Mouse (Mus musculus) lung, embryonic 16.5 days (tissue): ENCODE measurements around the gene Aqp3. TPM values are rescaled to one million over a fixed set of nuclear protein-coding genes. Genes with fewer than 3 reads are reported as not detected.

Experiments
- ATAC-seq: fragments of 200-750 bp; cut with Nextera tagmentation; 2 replicates; pipeline ENCODE4 v1.8.0; 2017; ENCODE audit warnings: low read depth, mild to moderate bottlenecking, moderate library complexity
- H3K27ac ChIP-seq: fragments of 300-500 bp; sonication (generic); 2 replicates; pipeline ENCODE4 v1.5.1; 2014; ENCODE audit warnings: mild to moderate bottlenecking, control low read depth, low read length
- H3K27me3 ChIP-seq: fragments of 300-500 bp; sonication (generic); 2 replicates; pipeline ENCODE4 v1.6.1; 2014; ENCODE audit warnings: low read depth, low read length, mixed read lengths; ENCODE audit not compliant: control insufficient read depth, insufficient read depth
- H3K36me3 ChIP-seq: fragments of 300-500 bp; sonication (generic); 2 replicates; pipeline ENCODE4 v1.6.1; 2014; ENCODE audit warnings: low read length; ENCODE audit not compliant: control insufficient read depth, insufficient read depth
- H3K4me1 ChIP-seq: fragments of 300-500 bp; sonication (generic); replicated peaks from 2 replicates; pipeline ENCODE4 v1.6.1; 2014; ENCODE audit warnings: low read length, mixed read lengths; ENCODE audit not compliant: control insufficient read depth, insufficient read depth
- H3K4me2 ChIP-seq: fragments of 300-500 bp; sonication (generic); 2 replicates; pipeline ENCODE4 v1.6.1; 2014; ENCODE audit warnings: low read depth, low read length, control low read depth
- H3K4me3 ChIP-seq: fragments of 300-500 bp; sonication (generic); 2 replicates; pipeline ENCODE4 v1.5.1; 2014; ENCODE audit warnings: mild to moderate bottlenecking, low read length, control low read depth
- H3K9ac ChIP-seq: fragments of 300-500 bp; sonication (generic); 2 replicates; pipeline ENCODE4 v1.6.1; 2014; ENCODE audit warnings: low read length, control low read depth
- H3K9me3 ChIP-seq: fragments of 300-500 bp; sonication (generic); 2 replicates; pipeline ENCODE4 v1.6.1; 2016; ENCODE audit warnings: low read length; ENCODE audit not compliant: control insufficient read depth
- WGBS: fragments of 180-500 bp; shearing (Covaris S2); extraction: QIAGEN DNeasy Blood & Tissue Kit; methylation state at CpG from one replicate; pipeline ENCODE4 v1.1.7; 2014; 5-methylcytosine and 5-hydroxymethylcytosine counted together
- polyA plus RNA-seq: library from polyadenylated mRNA; unstranded; fragments of >200 nt; fragmentation: Nextera tagmentation; extraction: Ambion mirVana; gene quantifications from 2 replicates; pipeline ENCODE4 v1.2.1, GENCODE M21; 2015

Gene Aqp3
- polyA plus RNA-seq, 1 experiment from 2014 or later: 1.5 TPM

DNA sequence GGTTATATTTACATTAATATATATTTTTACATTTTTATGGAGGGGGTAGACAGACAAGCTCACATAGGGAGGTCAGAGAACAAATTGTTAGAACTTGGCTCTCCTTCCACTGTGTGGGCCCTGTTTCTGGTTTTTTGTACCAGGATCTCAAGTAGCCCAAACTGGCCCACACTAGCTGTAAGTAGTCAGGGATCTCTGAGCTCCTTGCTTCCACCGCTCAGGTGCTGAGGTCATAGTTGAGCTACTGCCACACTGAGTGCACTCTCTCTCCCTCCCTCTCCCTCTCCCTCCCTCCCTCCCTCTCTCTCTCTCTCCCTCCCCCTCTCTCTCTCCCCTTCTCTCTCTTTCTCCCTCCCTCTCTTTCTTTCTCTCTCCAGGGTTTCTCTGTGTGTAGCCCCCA lies 41.7 kb downstream of the Aqp3 start:
- Histone ChIP-seq H3K4me1 (peaks cover 7% of the 10 kb centered on the region; the same call in 1 of the 2 replicates), H3K27me3 (no peaks in the 10 kb centered on the region), H3K4me3 (no peak overlapping the region), H3K4me2 (no peak overlapping the region), H3K27ac (no peak overlapping the region), H3K9me3 (no peaks in the 10 kb centered on the region), H3K9ac (no peak overlapping the region), H3K36me3 (no peaks in the 10 kb centered on the region)
- 50% methylated on average over 1 of the region's 1 CpGs for WGBS
- no peak for ATAC-seq

DNA sequence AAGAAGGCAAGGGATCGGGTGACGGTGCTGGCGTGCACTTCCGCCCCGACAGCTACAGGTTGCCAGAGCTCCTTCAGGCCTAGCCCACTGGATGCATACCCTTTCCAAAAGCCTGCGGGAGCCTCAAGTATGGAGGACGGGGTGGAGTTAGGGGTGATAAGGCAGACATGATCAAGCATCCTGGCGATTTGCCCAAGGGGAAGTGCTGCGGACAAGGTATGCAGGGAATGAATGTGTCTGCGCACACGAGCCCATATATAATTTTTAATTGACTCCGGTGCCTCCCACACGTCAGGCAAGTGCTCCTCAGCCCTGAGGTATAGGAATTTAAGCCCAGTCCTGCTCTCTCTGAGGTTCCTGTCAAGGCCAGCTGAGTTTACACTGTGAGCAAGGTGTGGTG lies 42.9 kb downstream of the Aqp3 start:
- WGBS: 17% methylated on average over 13 of the region's 13 CpGs

DNA sequence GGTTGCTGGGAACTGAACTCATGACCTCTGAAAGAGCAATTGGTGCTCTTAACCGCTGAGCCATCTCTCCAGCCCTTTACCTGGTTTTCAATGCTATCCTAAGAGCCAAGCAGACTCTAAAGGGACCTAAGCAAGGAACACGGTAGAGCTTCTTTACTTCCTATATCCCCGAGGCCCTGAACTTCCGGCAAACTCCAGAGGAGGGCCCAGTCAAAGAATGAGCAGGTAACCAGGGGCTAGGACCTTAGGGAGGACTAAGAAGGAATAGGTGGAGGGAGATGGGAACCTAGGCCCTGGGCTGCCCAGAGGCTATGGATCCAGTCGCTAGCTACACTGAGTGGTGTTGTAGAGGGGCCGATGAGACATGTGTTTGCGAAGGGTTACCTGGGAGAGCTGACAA lies 46.2 kb downstream of the Aqp3 start:
- WGBS: 80% methylated on average over 7 of the region's 7 CpGs
- H3K36me3 ChIP-seq: no peaks in the 10 kb centered on the region
- no peak overlapping the region for H3K4me2 ChIP-seq
- ATAC-seq: no peak
- no peak overlapping the region for H3K27ac ChIP-seq
- H3K9ac ChIP-seq: no peak overlapping the region
- peaks cover 7% of the 10 kb centered on the region; the same call in 1 of the 2 replicates for H3K4me1 ChIP-seq
- no peaks in the 10 kb centered on the region for H3K9me3 ChIP-seq
- no peaks in the 10 kb centered on the region for H3K27me3 ChIP-seq
- H3K4me3 ChIP-seq: no peak overlapping the region

More for the DNA sequence above, 42.9 kb downstream of the Aqp3 start:
- peak overlapping the region; percentile 72 for H3K27ac ChIP-seq
- H3K4me2 ChIP-seq: peak overlapping the region; percentile 51
- H3K4me3 ChIP-seq: peak overlapping the region; percentile 30
- H3K9ac ChIP-seq: peak overlapping the region; percentile 49
- peak; percentile 78 for ATAC-seq
- H3K4me1 ChIP-seq: peaks cover 7% of the 10 kb centered on the region; the same call in 1 of the 2 replicates
- H3K27me3 ChIP-seq: no peaks in the 10 kb centered on the region
- no peaks in the 10 kb centered on the region for H3K9me3 ChIP-seq
- H3K36me3 ChIP-seq: no peaks in the 10 kb centered on the region

DNA sequence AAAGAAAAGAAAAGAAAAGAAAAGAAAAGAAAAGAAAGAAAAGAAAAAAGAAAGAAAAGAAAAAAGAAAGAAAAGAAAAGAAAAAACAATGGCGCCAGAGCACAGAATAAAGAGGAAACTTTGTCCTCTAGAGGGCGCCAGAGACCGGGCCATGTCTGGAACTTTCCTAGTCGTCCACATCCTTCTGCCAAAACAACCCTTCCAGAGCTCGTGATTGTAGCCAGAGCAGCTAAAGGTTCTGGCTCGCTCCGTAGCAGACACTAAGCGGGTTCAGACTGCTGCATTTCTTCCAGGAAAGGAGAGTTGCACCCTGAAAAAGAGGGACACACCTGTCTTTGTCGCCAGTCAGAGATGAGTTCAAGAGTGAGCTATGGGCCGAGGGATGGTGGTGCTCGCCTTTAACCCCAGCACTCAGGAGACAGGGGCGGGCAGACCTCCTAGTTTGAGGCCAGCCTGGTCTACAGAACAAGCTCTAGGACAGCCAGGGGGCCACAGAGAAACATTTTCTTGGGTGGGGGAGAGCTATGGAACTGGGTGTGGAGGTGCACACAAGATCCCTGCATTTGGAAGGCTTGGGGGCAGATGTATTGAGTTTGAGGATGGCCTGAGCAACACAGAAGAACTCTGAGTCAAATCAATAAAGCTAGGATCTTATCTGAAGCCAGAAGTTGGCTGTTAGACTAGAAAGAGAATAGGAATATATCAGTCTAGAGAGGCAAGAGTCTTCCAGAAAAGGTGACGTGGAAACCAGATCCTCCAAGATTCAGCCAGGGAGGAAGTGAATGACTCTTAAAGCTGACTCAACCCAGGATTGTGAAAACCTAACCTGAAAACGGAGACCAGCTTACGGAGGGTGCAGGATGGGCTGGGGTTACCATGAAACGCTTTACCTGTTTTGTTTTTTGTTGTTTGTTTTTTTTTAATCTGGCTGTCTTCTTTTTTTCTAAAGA lies 47.0 kb downstream of the Aqp3 start:
- peak overlapping the region; percentile 51 for H3K4me2 ChIP-seq
- no peak overlapping the region for H3K27ac ChIP-seq
- no peak overlapping the region for H3K4me3 ChIP-seq
- H3K9me3 ChIP-seq: no peaks in the 10 kb centered on the region
- no peaks in the 10 kb centered on the region for H3K27me3 ChIP-seq
- peak overlapping the region; percentile 51 for H3K9ac ChIP-seq
- H3K4me1 ChIP-seq: peaks cover 7% of the 10 kb centered on the region; the same call in 1 of the 2 replicates
- H3K36me3 ChIP-seq: no peaks in the 10 kb centered on the region
- peak; percentile 72 for ATAC-seq
- WGBS: 32% methylated on average over 16 of the region's 16 CpGs

DNA sequence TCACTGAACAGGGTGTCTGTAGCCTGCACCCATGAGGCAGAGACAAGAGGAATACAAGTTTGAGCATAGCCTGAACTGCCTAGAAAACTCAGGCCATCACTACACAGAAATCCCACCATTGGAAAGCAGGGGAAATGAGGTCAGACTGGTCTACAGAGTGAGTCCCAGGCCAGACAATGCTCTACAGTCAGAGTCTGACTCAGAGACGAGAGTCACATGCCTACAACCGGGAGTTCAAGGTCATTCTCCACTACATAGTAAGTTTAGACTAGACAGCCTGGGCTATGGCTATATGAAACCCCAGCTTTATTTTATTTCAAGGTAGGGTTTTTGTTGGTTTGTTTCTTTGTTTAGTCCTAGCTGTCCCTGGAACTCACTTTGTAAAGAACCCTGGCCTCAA lies 49.1 kb downstream of the Aqp3 start:
- no peak overlapping the region for H3K4me2 ChIP-seq
- WGBS: 60% methylated on average over 2 of the region's 2 CpGs
- no peaks in the 10 kb centered on the region for H3K27me3 ChIP-seq
- H3K9ac ChIP-seq: no peak overlapping the region
- H3K27ac ChIP-seq: no peak overlapping the region
- H3K4me1 ChIP-seq: no peaks in the 10 kb centered on the region
- no peak overlapping the region for H3K4me3 ChIP-seq
- no peaks in the 10 kb centered on the region for H3K9me3 ChIP-seq
- H3K36me3 ChIP-seq: no peaks in the 10 kb centered on the region
- ATAC-seq: no peak

DNA sequence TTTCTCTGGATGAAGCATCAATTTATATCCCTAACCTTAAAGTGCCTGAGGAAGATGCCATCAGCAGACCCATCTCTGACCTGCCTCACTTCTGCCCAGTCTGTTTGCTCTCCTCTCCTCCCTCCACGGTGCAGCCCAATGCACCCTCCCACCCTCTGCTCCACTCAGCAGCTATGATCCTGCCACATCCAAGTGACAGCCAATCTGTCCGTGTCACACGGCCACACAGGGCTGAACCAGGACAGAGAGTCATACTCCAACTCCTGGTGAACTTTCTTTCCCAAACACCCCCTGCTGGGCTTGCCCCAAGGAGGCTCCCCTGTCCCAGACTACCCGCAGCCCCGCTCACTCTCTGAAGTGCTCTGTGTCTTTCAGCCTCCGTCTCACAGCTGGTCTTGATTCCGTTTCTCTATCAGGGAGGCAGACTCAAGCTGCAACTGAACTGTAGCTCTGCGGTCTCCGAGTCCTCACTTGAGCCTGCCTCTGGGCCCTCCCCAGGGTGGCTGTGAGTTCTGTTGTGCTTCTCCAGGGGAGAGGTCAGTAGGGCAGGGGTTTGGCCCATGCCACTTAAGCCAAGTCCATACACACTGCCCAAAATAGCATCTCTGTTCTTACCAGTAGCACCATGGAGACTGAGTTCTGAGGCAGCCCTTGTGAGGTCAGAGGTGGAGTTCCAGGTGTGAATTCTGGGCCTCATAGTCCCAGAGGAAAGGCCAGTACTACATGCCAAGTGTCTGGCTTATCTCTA lies 50.3 kb downstream of the Aqp3 start, which contains the start of gene Aqp7:
Aqp7 (minus strand) TSS at position 616 of the 748 bp plus-strand sequence.
- Histone ChIP-seq H3K27ac (no peak within 1 kb of the TSS), H3K27me3 (no peaks in the 10 kb centered on the region), H3K9ac (no peak within 1 kb of the TSS), H3K9me3 (no peaks in the 10 kb centered on the region), H3K4me3 (no peak within 1 kb of the TSS), H3K4me2 (no peak within 1 kb of the TSS), H3K36me3 (no peaks in the 10 kb centered on the region), H3K4me1 (no peaks in the 10 kb centered on the region)
- 25% methylated on average over 9 of the region's 9 CpGs for WGBS
- ATAC-seq: no peak

DNA sequence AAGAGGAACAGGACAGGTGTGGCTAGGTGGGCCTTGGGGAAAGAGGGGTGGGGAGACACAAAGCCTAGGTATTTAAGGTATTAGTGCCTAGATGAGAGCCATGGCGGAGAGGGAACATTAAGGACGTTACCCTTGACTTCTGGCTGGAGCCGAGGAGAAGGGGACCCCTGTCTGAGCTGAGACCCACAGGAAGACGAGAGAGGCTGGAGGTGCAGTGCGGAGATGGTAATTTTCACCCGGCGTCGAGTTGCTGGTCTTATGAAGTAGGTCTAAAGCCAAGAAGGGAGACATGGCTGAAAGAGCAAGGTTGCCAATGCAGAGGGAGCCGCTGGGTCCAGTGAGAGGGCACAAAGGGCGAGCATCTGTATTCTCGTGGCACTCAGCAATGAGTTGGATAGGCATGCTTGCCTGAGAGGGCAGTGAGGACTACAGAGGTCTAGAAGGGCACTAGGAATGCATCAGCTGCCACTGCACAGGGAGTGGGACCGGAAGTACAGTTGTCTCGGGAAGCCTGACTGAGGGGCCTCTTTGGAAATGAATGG lies 51.7 kb downstream of the Aqp3 start:
- ATAC-seq: no peak

DNA sequence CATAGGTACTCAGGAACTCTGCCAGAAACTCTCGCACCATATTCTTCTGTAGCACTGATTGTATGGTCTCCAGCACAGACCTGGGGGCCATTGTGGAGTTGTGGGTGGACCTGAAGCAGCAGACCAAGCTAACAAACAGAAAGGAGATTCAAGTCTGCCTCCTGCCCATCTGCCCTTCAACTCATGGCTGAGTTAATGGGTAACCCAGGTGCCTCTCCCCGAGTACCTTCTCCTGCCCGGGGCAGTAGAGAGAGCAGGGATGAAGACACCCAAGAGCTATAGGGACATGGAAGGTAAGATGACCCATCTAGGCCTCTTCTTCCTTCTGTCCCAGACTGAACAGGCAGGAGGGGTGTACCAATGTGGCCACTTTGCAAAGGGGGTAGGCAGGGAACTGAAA lies 52.7 kb downstream of the Aqp3 start:
- H3K9ac ChIP-seq: no peak overlapping the region
- no peak overlapping the region for H3K27ac ChIP-seq
- H3K9me3 ChIP-seq: no peaks in the 10 kb centered on the region
- no peak for ATAC-seq
- WGBS: 52% methylated on average over 3 of the region's 3 CpGs
- no peaks in the 10 kb centered on the region for H3K27me3 ChIP-seq
- H3K4me1 ChIP-seq: no peaks in the 10 kb centered on the region; the same call in 1 of the 2 replicates
- H3K4me3 ChIP-seq: no peak overlapping the region
- no peaks in the 10 kb centered on the region for H3K36me3 ChIP-seq
- H3K4me2 ChIP-seq: no peak overlapping the region

More for the DNA sequence above, 51.7 kb downstream of the Aqp3 start:
- Histone ChIP-seq H3K9ac (no peak overlapping the region), H3K9me3 (no peaks in the 10 kb centered on the region), H3K4me3 (no peak overlapping the region), H3K27me3 (no peaks in the 10 kb centered on the region), H3K36me3 (no peaks in the 10 kb centered on the region), H3K4me2 (no peak overlapping the region), H3K27ac (no peak overlapping the region), H3K4me1 (no peaks in the 10 kb centered on the region; the same call in 1 of the 2 replicates)
- WGBS: 64% methylated on average over 13 of the region's 13 CpGs

DNA sequence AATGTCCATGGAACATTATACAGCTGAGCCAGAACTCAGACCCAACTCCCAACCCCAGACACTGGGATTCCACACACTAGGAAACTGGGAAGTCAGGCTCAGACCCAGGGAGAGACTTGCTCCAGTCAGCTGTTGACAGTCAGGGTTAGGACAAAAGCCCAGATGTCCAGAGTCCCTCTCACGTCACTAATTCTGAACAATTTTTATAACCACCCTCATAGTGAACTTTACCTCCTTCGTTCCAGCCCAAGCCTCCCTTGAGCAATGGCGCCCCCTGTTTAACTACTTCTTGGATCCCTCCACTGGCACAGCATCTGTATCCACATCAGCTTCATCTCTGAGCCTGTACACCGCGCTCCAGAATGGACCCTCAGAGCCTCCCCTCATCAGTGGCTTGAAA lies 54.0 kb downstream of the Aqp3 start:
- 78% methylated on average over 5 of the region's 5 CpGs for WGBS
- H3K27me3 ChIP-seq: no peaks in the 10 kb centered on the region
- H3K27ac ChIP-seq: no peak overlapping the region
- no peaks in the 10 kb centered on the region for H3K9me3 ChIP-seq
- H3K4me3 ChIP-seq: no peak overlapping the region
- H3K4me1 ChIP-seq: no peaks in the 10 kb centered on the region; the same call in 1 of the 2 replicates
- H3K36me3 ChIP-seq: no peaks in the 10 kb centered on the region
- H3K4me2 ChIP-seq: no peak overlapping the region
- ATAC-seq: no peak
- no peak overlapping the region for H3K9ac ChIP-seq
